ENCODE assay signal across 30 mouse cellular contexts in genomic region chr7:133090641-133091040, GRCm38 (mm10). TPM values are rescaled to one million over a fixed set of nuclear protein-coding genes. Genes with fewer than 3 reads are reported as not detected.
A peak's percentile ranks its signal among the peaks of the same experiment; 100 is the strongest.
DNase-seq lines count a peak whose midpoint lies in the region; ATAC-seq and TF ChIP-seq lines count a peak whose summit lies in the region.
"Had no signal": no experiment of that assay in that cellular context is flagged by ENCODE, and none has a peak within 500 bp of the region (broad histone marks: within the 10 kb centered on the region; RNA-seq: fewer than 3 reads in every experiment).

No protein-coding gene starts in this region.

- 90% methylated on average over 4 of the region's 4 CpGs for WGBS in embryonic facial prominence, embryonic 13.5 days
- WGBS in embryonic facial prominence, embryonic 10.5 days = 88% methylated on average over 4 of the region's 4 CpGs
- 72% methylated on average over 4 of the region's 4 CpGs for WGBS in heart, embryonic 15.5 days
- WGBS in lung, embryonic 15.5 days = 81% methylated on average over 4 of the region's 4 CpGs
- 65% methylated on average over 4 of the region's 4 CpGs for WGBS in olfactory bulb, adult 2 months

- H3K27ac ChIP-seq in embryonic facial prominence, embryonic 13.5 days = no peak overlapping the region
- H3K27ac ChIP-seq in embryonic facial prominence, embryonic 10.5 days (replicated peaks) = no peak overlapping the region
- peak overlapping the region; percentile 65; the same call in 1 of the 2 replicates for H3K27ac ChIP-seq in heart, embryonic 15.5 days
- H3K27ac ChIP-seq in lung, embryonic 15.5 days = 0 out of 2 replicates have a peak overlapping the region, but pooled peaks have one; percentile 21
- peak overlapping the region; percentile 70; the same call in 1 of the 2 replicates for H3K27ac ChIP-seq in olfactory bulb, adult 2 months (ENCODE audit: insufficient read depth, low read depth, low read length)
- H3K27ac ChIP-seq: embryonic facial prominence, embryonic 15.5 days; heart, embryonic 10.5 days; hindbrain, embryonic 10.5 days; limb, embryonic 10.5 days had no signal

- TF ChIP-seq POLR2A in olfactory bulb, adult 2 months (IDR thresholded peaks at IDR 0.05; ENCODE audit: insufficient read depth, low read depth, low read length) = no peak

- H3K27me3 ChIP-seq in embryonic facial prominence, embryonic 13.5 days = no peaks in the 10 kb centered on the region
- no peaks in the 10 kb centered on the region for H3K27me3 ChIP-seq in embryonic facial prominence, embryonic 10.5 days (replicated peaks; ENCODE audit: low read depth, poor library complexity, severe bottlenecking)
- no peaks in the 10 kb centered on the region for H3K27me3 ChIP-seq in heart, embryonic 15.5 days
- no peaks in the 10 kb centered on the region for H3K27me3 ChIP-seq in lung, embryonic 15.5 days
- H3K27me3 ChIP-seq: embryonic facial prominence, embryonic 15.5 days; forebrain, embryonic 15.5 days; megakaryocyte, embryonic 14.5 days; midbrain, embryonic 13.5 days; Patski had no signal

- no peak for ATAC-seq in embryonic facial prominence, embryonic 13.5 days (ENCODE audit: insufficient number of reproducible peaks, insufficient read depth, low FRiP score, low TSS enrichment, low read depth)
- ATAC-seq in heart, embryonic 15.5 days (replicated peaks; ENCODE audit: insufficient number of reproducible peaks, insufficient read depth, low FRiP score, low read depth) = no peak
- no peak for ATAC-seq in lung, embryonic 15.5 days (ENCODE audit: borderline replicate concordance, extremely low read depth, low FRiP score, low TSS enrichment)
- ATAC-seq: activated CD4-positive, CD25-positive, alpha-beta regulatory T cell, adult 4 months; forebrain, embryonic 15.5 days; inflammation-experienced regulatory T-cells, adult 6 months; liver, postnatal 0 days; midbrain, embryonic 13.5 days; Patski had no signal

- H3K4me2 ChIP-seq in embryonic facial prominence, embryonic 13.5 days = no peak overlapping the region
- H3K4me2 ChIP-seq in heart, embryonic 15.5 days = no peak overlapping the region
- H3K4me2 ChIP-seq in lung, embryonic 15.5 days = no peak overlapping the region
- H3K4me2 ChIP-seq: embryonic facial prominence, embryonic 15.5 days; forebrain, embryonic 15.5 days; midbrain, embryonic 13.5 days had no signal

- peaks cover 63% of the 10 kb centered on the region for H3K4me1 ChIP-seq in embryonic facial prominence, embryonic 13.5 days
- H3K4me1 ChIP-seq in embryonic facial prominence, embryonic 10.5 days = peaks cover 61% of the 10 kb centered on the region
- H3K4me1 ChIP-seq in heart, embryonic 15.5 days (replicated peaks) = peaks cover 48% of the 10 kb centered on the region
- peaks cover 36% of the 10 kb centered on the region for H3K4me1 ChIP-seq in lung, embryonic 15.5 days
- peaks cover 27% of the 10 kb centered on the region for H3K4me1 ChIP-seq in olfactory bulb, adult 2 months (ENCODE audit: control insufficient read depth, insufficient read depth, low read length)

- no peaks in the 10 kb centered on the region for H3K9me3 ChIP-seq in embryonic facial prominence, embryonic 13.5 days
- no peaks in the 10 kb centered on the region for H3K9me3 ChIP-seq in embryonic facial prominence, embryonic 10.5 days
- H3K9me3 ChIP-seq in heart, embryonic 15.5 days (replicated peaks) = no peaks in the 10 kb centered on the region
- no peaks in the 10 kb centered on the region for H3K9me3 ChIP-seq in lung, embryonic 15.5 days
- H3K9me3 ChIP-seq: embryonic facial prominence, embryonic 15.5 days; forebrain, embryonic 15.5 days; heart, embryonic 10.5 days; hindbrain, embryonic 10.5 days; limb, embryonic 10.5 days; megakaryocyte, embryonic 14.5 days; midbrain, embryonic 13.5 days had no signal

- no peak for TF ChIP-seq CTCF in olfactory bulb, adult 2 months (IDR thresholded peaks at IDR 0.05; ENCODE audit: insufficient read depth, low read depth, low read length)

- H3K36me3 ChIP-seq in embryonic facial prominence, embryonic 13.5 days = peaks cover 8% of the 10 kb centered on the region; the same call in 1 of the 2 replicates
- H3K36me3 ChIP-seq in embryonic facial prominence, embryonic 10.5 days (replicated peaks) = peaks cover 37% of the 10 kb centered on the region
- H3K36me3 ChIP-seq in heart, embryonic 15.5 days = peaks cover under 1% of the 10 kb centered on the region; the same call in 1 of the 2 replicates
- 0 out of 2 replicates have a peak, but pooled peaks cover 2% of the 10 kb centered on the region for H3K36me3 ChIP-seq in lung, embryonic 15.5 days
- H3K36me3 ChIP-seq: embryonic facial prominence, embryonic 15.5 days; forebrain, embryonic 15.5 days had no signal

- no peak overlapping the region for H3K4me3 ChIP-seq in embryonic facial prominence, embryonic 13.5 days
- no peak overlapping the region for H3K4me3 ChIP-seq in embryonic facial prominence, embryonic 10.5 days
- H3K4me3 ChIP-seq in heart, embryonic 15.5 days = no peak overlapping the region
- no peak overlapping the region for H3K4me3 ChIP-seq in lung, embryonic 15.5 days
- H3K4me3 ChIP-seq in olfactory bulb, adult 2 months (ENCODE audit: insufficient read depth, low read depth, low read length) = no peak overlapping the region
- H3K4me3 ChIP-seq: embryonic facial prominence, embryonic 15.5 days; forebrain, embryonic 15.5 days; heart, embryonic 10.5 days; hindbrain, embryonic 10.5 days; limb, embryonic 10.5 days; megakaryocyte, embryonic 14.5 days; midbrain, embryonic 13.5 days had no signal

- DNase-seq in embryonic facial prominence, embryonic 10.5 days (ENCODE audit: low spot score) = no peak
- no peak for DNase-seq in heart, adult 8-10 months (ENCODE audit: low spot score)
- DNase-seq in lung, adult 18-20 months = no peak
- no peak for DNase-seq in cerebellum, postnatal 25 days
- DNase-seq: adrenal gland, adult 8-10 months; cerebellum, adult 2 months; cerebellum, postnatal 36 days; embryo, embryonic 11 days; gastrocnemius, postnatal 36 days; kidney, adult 9 months; kidney, postnatal 14 days; liver; liver, postnatal 0 days; right cerebral cortex, postnatal 14 days had no signal

- peak overlapping the region; percentile 21; the same call in 1 of the 2 replicates for H3K9ac ChIP-seq in embryonic facial prominence, embryonic 13.5 days
- H3K9ac ChIP-seq in heart, embryonic 15.5 days = no peak overlapping the region
- H3K9ac ChIP-seq in lung, embryonic 15.5 days = no peak overlapping the region
- H3K9ac ChIP-seq: embryonic facial prominence, embryonic 15.5 days; forebrain, embryonic 15.5 days; liver, postnatal 0 days; midbrain, embryonic 13.5 days had no signal

RNA-seq across cellular contexts. Expression of gene Fgfr2, which starts 32.5 kb away (rescaled TPM):
- 174 and 195 TPM in 2 replicates for polyA plus RNA-seq in embryonic facial prominence, embryonic 13.5 days (2015; fragmentation: Nextera tagmentation; extraction: Ambion mirVana)
- 74.3 and 77.5 TPM in 2 replicates for polyA plus RNA-seq in embryonic facial prominence, embryonic 10.5 days (2016; fragmentation: Nextera tagmentation; extraction: Ambion mirVana)
- 17.2 and 32.2 TPM in 2 replicates for polyA plus RNA-seq in heart, embryonic 15.5 days (2015; fragmentation: Nextera tagmentation; extraction: Ambion mirVana)
- 1 to 10 TPM; 1.1 to 1.9 (median 1.4) TPM for total RNA-seq in heart, adult 8-10 months (2022)
- 149 and 160 TPM in 2 replicates for polyA plus RNA-seq in lung, embryonic 15.5 days (2015; fragmentation: Nextera tagmentation; extraction: Ambion mirVana)
- polyA plus RNA-seq in olfactory bulb, adult 2 months (2012; ENCODE audit: insufficient read depth, insufficient read length, low replicate concordance, missing spikeins) = not detected in 2 replicates
- total RNA-seq: monocyte, adult 5-6 weeks; neutrophil, adult 5-6 weeks had no signal
- polyA plus RNA-seq: activated CD4-positive, CD25-positive, alpha-beta regulatory T cell, adult 4 months had no signal

RNA-seq across cellular contexts. Expression of gene Ctbp2, which starts 33.5 kb away (rescaled TPM):
- polyA plus RNA-seq in embryonic facial prominence, embryonic 13.5 days (2015; fragmentation: Nextera tagmentation; extraction: Ambion mirVana) = 93.4 and 107 TPM in 2 replicates
- 117 and 121 TPM in 2 replicates for polyA plus RNA-seq in embryonic facial prominence, embryonic 10.5 days (2016; fragmentation: Nextera tagmentation; extraction: Ambion mirVana)
- polyA plus RNA-seq in heart, embryonic 15.5 days (2015; fragmentation: Nextera tagmentation; extraction: Ambion mirVana) = 40.8 and 48.8 TPM in 2 replicates
- 10 to 100 TPM; 24.9 to 28.1 (median 27.6) TPM for total RNA-seq in heart, adult 8-10 months (2022)
- 91.6 and 94.8 TPM in 2 replicates for polyA plus RNA-seq in lung, embryonic 15.5 days (2015; fragmentation: Nextera tagmentation; extraction: Ambion mirVana)
- not detected in 2 replicates for polyA plus RNA-seq in olfactory bulb, adult 2 months (2012; ENCODE audit: insufficient read depth, insufficient read length, low replicate concordance, missing spikeins)

Comparison
In these comparisons a context has a peak if more than half of its experiments do, and no peak if none do; other contexts are left out.
1. H3K27ac ChIP-seq: peak in heart, embryonic 15.5 days (single experiment), lung, embryonic 15.5 days (single experiment) and olfactory bulb, adult 2 months (single experiment); none in embryonic facial prominence, embryonic 13.5 days (single experiment) and embryonic facial prominence, embryonic 10.5 days (single experiment).
2. RNA of gene Ctbp2, which starts 33.5 kb away (polyA plus RNA-seq): 117 to 121 TPM in embryonic facial prominence, embryonic 10.5 days, 93.4 to 107 TPM in embryonic facial prominence, embryonic 13.5 days, 91.6 to 94.8 TPM in lung, embryonic 15.5 days and 40.8 to 48.8 TPM in heart, embryonic 15.5 days; not detected in olfactory bulb, adult 2 months; every median in the first group is over 10 times any median in the second.